Mouse (Mus musculus) neural tube, embryonic 12.5 days (tissue): ENCODE data around the gene Hoxc11. TPM values are rescaled to one million over a fixed set of nuclear protein-coding genes. Genes with fewer than 3 reads are reported as not detected.
A peak's percentile ranks its signal among the peaks of the same experiment; 100 is the strongest.

ENCODE experiments used
- ATAC-seq: fragments of 200-750 bp; cut with Nextera tagmentation; 2 replicates; pipeline ENCODE4 v1.8.0; 2017; ENCODE audit warnings: low read depth, mild to moderate bottlenecking, moderate TSS enrichment, moderate library complexity; ENCODE audit not compliant: low FRiP score
- H3K27ac ChIP-seq: fragments of 300-500 bp; sonication (generic); 2 replicates; pipeline ENCODE4 v1.5.1; 2016
- H3K27me3 ChIP-seq: fragments of 300-500 bp; sonication (generic); replicated peaks from 2 replicates; pipeline ENCODE4 v1.6.1; 2016; ENCODE audit warnings: mild to moderate bottlenecking
- H3K36me3 ChIP-seq: fragments of 300-500 bp; sonication (generic); 2 replicates; pipeline ENCODE4 v1.6.1; 2016; ENCODE audit warnings: mild to moderate bottlenecking
- H3K4me1 ChIP-seq: fragments of 300-500 bp; sonication (generic); 2 replicates; pipeline ENCODE4 v1.6.1; 2016
- H3K4me2 ChIP-seq: fragments of 300-500 bp; sonication (generic); replicated peaks from 2 replicates; pipeline ENCODE4 v1.6.1; 2016; ENCODE audit warnings: mild to moderate bottlenecking
- H3K4me3 ChIP-seq: fragments of 300-500 bp; sonication (generic); 2 replicates; pipeline ENCODE4 v1.5.1; 2016
- H3K9ac ChIP-seq: fragments of 300-500 bp; sonication (generic); 2 replicates; pipeline ENCODE4 v1.6.1; 2016; ENCODE audit warnings: mild to moderate bottlenecking
- H3K9me3 ChIP-seq: fragments of 300-500 bp; sonication (generic); 2 replicates; pipeline ENCODE4 v1.6.1; 2016; ENCODE audit warnings: mild to moderate bottlenecking
- WGBS: fragments of 180-500 bp; shearing (Covaris S2); methylation state at CpG from one replicate; pipeline ENCODE4 v1.1.7; 2016; 5-methylcytosine and 5-hydroxymethylcytosine counted together
- polyA plus RNA-seq: library from polyadenylated mRNA; unstranded; fragments of >200 nt; fragmentation: Nextera tagmentation; extraction: Ambion mirVana; gene quantifications from 2 replicates; pipeline ENCODE4 v1.2.1, GENCODE M21; 2016

Hoxc11 gene
- polyA plus RNA-seq, 1 experiment from 2014 or later: 4.3 TPM

GRCm38 (mm10) chr15:102978615-102979515, 24.6 kb downstream of the Hoxc11 start:
- 1% methylated on average over 13 of the region's 13 CpGs for WGBS
- Histone ChIP-seq H3K36me3 (peaks cover 1% of the 10 kb centered on the region; the same call in 1 of the 2 replicates), H3K9ac (peak overlapping the region; percentile 100), H3K4me1 (peaks cover 8% of the 10 kb centered on the region), H3K4me2 (peak overlapping the region; percentile 86), H3K27me3 (peaks cover 47% of the 10 kb centered on the region), H3K27ac (peak overlapping the region; percentile 95), H3K4me3 (peak overlapping the region; percentile 92), H3K9me3 (no peaks in the 10 kb centered on the region)
- no peak for ATAC-seq

- peak overlapping the region; percentile 95 for H3K27ac ChIP-seq
- H3K9me3 ChIP-seq: no peaks in the 10 kb centered on the region
- H3K36me3 ChIP-seq: peaks cover 4% of the 10 kb centered on the region; the same call in 1 of the 2 replicates
- H3K4me1 ChIP-seq: peaks cover 10% of the 10 kb centered on the region
- peak overlapping the region; percentile 92 for H3K4me3 ChIP-seq
- ATAC-seq: no peak
- peaks cover 42% of the 10 kb centered on the region for H3K27me3 ChIP-seq
- H3K9ac ChIP-seq: peak overlapping the region; percentile 100
- peak overlapping the region; percentile 86 for H3K4me2 ChIP-seq
- WGBS: 0% methylated on average over 1 of the region's 1 CpGs
Measured at GRCm38 (mm10) chr15:102979936-102980335, 25.7 kb downstream of the Hoxc11 start.

- peak overlapping the region; percentile 92 for H3K4me3 ChIP-seq
- ATAC-seq: no peak
- peaks cover 4% of the 10 kb centered on the region; the same call in 1 of the 2 replicates for H3K36me3 ChIP-seq
- H3K4me2 ChIP-seq: peak overlapping the region; percentile 86
- peaks cover 13% of the 10 kb centered on the region for H3K4me1 ChIP-seq
- peak overlapping the region; percentile 95 for H3K27ac ChIP-seq
- peak overlapping the region; percentile 100 for H3K9ac ChIP-seq
- H3K9me3 ChIP-seq: no peaks in the 10 kb centered on the region
- under 1% methylated on average over 11 of the region's 11 CpGs for whole genome bisulfite sequencing
- peaks cover 39% of the 10 kb centered on the region for H3K27me3 ChIP-seq
Measured at GRCm38 (mm10) chr15:102980352-102980751, 26.1 kb downstream of the Hoxc11 start.

GRCm38 (mm10) chr15:102980912-102981311, 26.7 kb downstream of the Hoxc11 start:
- Histone ChIP-seq H3K9me3 (no peaks in the 10 kb centered on the region), H3K4me3 (peak overlapping the region; percentile 92), H3K9ac (peak overlapping the region; percentile 100), H3K4me2 (peak overlapping the region; percentile 86), H3K27me3 (peaks cover 39% of the 10 kb centered on the region), H3K27ac (peak overlapping the region; percentile 95), H3K4me1 (peaks cover 19% of the 10 kb centered on the region), H3K36me3 (peaks cover 4% of the 10 kb centered on the region; the same call in 1 of the 2 replicates)
- 0% methylated on average over 14 of the region's 14 CpGs for WGBS
- ATAC-seq: peak; percentile 5; the same call in 1 of the 2 replicates

GRCm38 (mm10) chr15:102981379-102982288, 27.4 kb downstream of the Hoxc11 start:
- WGBS: under 1% methylated on average over 88 of the region's 88 CpGs
- H3K27me3 ChIP-seq: peaks cover 42% of the 10 kb centered on the region

GRCm38 (mm10) chr15:102983716-102984115, 29.5 kb downstream of the Hoxc11 start:
- H3K9ac ChIP-seq: peak overlapping the region; percentile 100
- H3K4me1 ChIP-seq: peaks cover 35% of the 10 kb centered on the region
- WGBS: 3% methylated on average over 12 of the region's 12 CpGs
- no peak for ATAC-seq
- H3K36me3 ChIP-seq: peaks cover 4% of the 10 kb centered on the region; the same call in 1 of the 2 replicates
- peak overlapping the region; percentile 72 for H3K27ac ChIP-seq
- peak overlapping the region; percentile 92 for H3K4me3 ChIP-seq
- H3K4me2 ChIP-seq: peak overlapping the region; percentile 86
- no peaks in the 10 kb centered on the region for H3K9me3 ChIP-seq
- H3K27me3 ChIP-seq: peaks cover 35% of the 10 kb centered on the region

More at GRCm38 (mm10) chr15:102981379-102982288, 27.4 kb downstream of the Hoxc11 start:
- peak overlapping the region; percentile 100 for H3K9ac ChIP-seq
- peaks cover 4% of the 10 kb centered on the region; the same call in 1 of the 2 replicates for H3K36me3 ChIP-seq
- H3K9me3 ChIP-seq: no peaks in the 10 kb centered on the region
- peaks cover 25% of the 10 kb centered on the region for H3K4me1 ChIP-seq
- ATAC-seq: 0 out of 2 replicates have a peak, but pooled peaks have one; percentile 11
- H3K4me3 ChIP-seq: peak overlapping the region; percentile 92
- H3K27ac ChIP-seq: peak overlapping the region; percentile 95
- H3K4me2 ChIP-seq: peak overlapping the region; percentile 86

- Histone ChIP-seq H3K4me1 (peaks cover 43% of the 10 kb centered on the region), H3K36me3 (peaks cover 4% of the 10 kb centered on the region; the same call in 1 of the 2 replicates), H3K4me2 (peak overlapping the region; percentile 86), H3K9ac (peak overlapping the region; percentile 100), H3K4me3 (peak overlapping the region; percentile 92), H3K27ac (peak overlapping the region; percentile 68; the same call in 1 of the 2 replicates), H3K27me3 (peaks cover 35% of the 10 kb centered on the region), H3K9me3 (no peaks in the 10 kb centered on the region)
- WGBS: 2% methylated on average over 10 of the region's 10 CpGs
- no peak for ATAC-seq
Measured at GRCm38 (mm10) chr15:102984521-102984920, 30.3 kb downstream of the Hoxc11 start.

GRCm38 (mm10) chr15:102984925-102985324, 30.7 kb downstream of the Hoxc11 start:
- WGBS: 4% methylated on average over 3 of the region's 3 CpGs
- no peak for ATAC-seq
- Histone ChIP-seq H3K27ac (peak overlapping the region; percentile 68), H3K4me2 (peak overlapping the region; percentile 86), H3K4me3 (peak overlapping the region; percentile 92), H3K27me3 (peaks cover 34% of the 10 kb centered on the region), H3K36me3 (peaks cover 4% of the 10 kb centered on the region; the same call in 1 of the 2 replicates), H3K9ac (peak overlapping the region; percentile 100), H3K4me1 (peaks cover 47% of the 10 kb centered on the region), H3K9me3 (no peaks in the 10 kb centered on the region)

GRCm38 (mm10) chr15:102987124-102987833, 33.1 kb downstream of the Hoxc11 start:
- 0 out of 2 replicates have a peak, but pooled peaks have one; percentile 3 for ATAC-seq
- Histone ChIP-seq H3K4me1 (peaks cover 69% of the 10 kb centered on the region), H3K27me3 (peaks cover 32% of the 10 kb centered on the region), H3K27ac (peak overlapping the region; percentile 66; the same call in 1 of the 2 replicates), H3K4me3 (peak overlapping the region; percentile 22; the same call in 1 of the 2 replicates), H3K36me3 (peaks cover 4% of the 10 kb centered on the region; the same call in 1 of the 2 replicates), H3K4me2 (peak overlapping the region; percentile 86), H3K9ac (peak overlapping the region; percentile 100), H3K9me3 (no peaks in the 10 kb centered on the region)
- WGBS: 4% methylated on average over 21 of the region's 21 CpGs

GRCm38 (mm10) chr15:102988078-102988477, 33.9 kb downstream of the Hoxc11 start:
- H3K4me3 ChIP-seq: no peak overlapping the region
- H3K9me3 ChIP-seq: no peaks in the 10 kb centered on the region
- peaks cover 77% of the 10 kb centered on the region for H3K4me1 ChIP-seq
- WGBS: 19% methylated on average over 5 of the region's 5 CpGs
- H3K36me3 ChIP-seq: peaks cover 4% of the 10 kb centered on the region; the same call in 1 of the 2 replicates
- ATAC-seq: no peak
- H3K27ac ChIP-seq: 0 out of 2 replicates have a peak overlapping the region, but pooled peaks have one; percentile 16
- peak overlapping the region; percentile 86 for H3K4me2 ChIP-seq
- peak overlapping the region; percentile 100 for H3K9ac ChIP-seq
- peaks cover 35% of the 10 kb centered on the region for H3K27me3 ChIP-seq
